ENCODE assay signal across 11 mouse cellular contexts in the genomic region with DNA sequence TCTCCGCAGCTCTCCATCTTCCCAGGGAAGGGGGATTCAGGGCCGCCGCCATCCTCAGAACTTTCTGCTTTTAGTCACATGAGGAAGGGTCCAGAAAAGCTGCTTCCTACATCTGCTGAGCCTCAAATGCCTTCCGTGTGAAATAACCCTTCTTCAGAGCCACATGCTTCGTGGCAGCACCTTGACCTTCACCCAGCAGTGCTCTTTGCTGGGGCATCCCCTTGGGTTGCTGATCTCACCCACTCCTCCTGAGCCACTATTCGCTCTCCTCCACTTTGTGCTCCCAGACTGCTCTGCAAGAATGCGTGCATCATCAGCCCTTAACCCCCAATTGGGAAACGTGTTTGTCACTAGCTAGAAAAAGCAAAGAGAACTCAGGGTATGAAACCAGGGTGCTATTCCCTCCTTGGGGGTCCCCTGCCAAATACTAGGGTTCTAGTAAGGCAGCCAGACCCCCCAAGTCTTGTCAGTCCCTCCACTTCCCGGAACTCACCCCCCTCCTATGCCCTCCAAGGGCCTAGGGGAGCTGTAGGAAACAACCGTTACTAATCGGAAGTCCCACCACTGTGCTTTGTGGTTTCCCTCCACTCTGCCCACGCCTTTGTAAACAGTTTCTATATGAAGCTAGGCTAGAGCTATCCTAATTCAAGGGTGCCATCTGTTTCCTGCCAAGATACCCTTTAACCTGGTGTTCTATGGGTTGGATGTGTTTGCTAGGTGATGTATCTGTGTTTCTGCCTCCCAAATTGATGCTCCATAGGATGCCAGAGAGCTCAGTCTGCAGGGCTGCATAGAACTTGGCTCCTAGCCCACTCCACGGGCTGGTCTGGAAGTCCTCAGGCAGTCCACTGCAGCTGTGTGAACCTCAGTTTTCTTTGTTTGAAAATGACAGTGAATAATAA.
DNase-seq lines count a peak whose midpoint lies in the region; ATAC-seq lines count a peak whose summit lies in the region.
"Had no signal": no experiment of that assay in that cellular context is flagged by ENCODE, and none has a peak within 500 bp of the region (broad histone marks: within the 10 kb centered on the region; RNA-seq: fewer than 3 reads in every experiment).

No protein-coding gene starts in this region.

- DNase-seq in liver: peak; percentile 5
- DNase-seq in liver, embryonic 11.5 days (ENCODE audit: low spot score): no peak
- peak; percentile 11 for DNase-seq in lung, postnatal 14 days
- peak; percentile 26 to 28 for DNase-seq in thymus, postnatal 10 days (ENCODE audit: low spot score in 2 of 2)
- DNase-seq in forebrain, embryonic 11.5 days (ENCODE audit: low spot score): no peak
- no peak for DNase-seq in heart, postnatal 10 days
- DNase-seq: gastrocnemius, postnatal 10 days; kidney, postnatal 14 days had no signal

- no peak overlapping the region for H3K4me3 ChIP-seq in liver, embryonic 11.5 days (ENCODE audit: low read depth, low read length)
- H3K4me3 ChIP-seq in forebrain, embryonic 11.5 days (ENCODE audit: low read depth, low read length): no peak overlapping the region
- H3K4me3 ChIP-seq: embryonic facial prominence, embryonic 13.5 days; liver, embryonic 15.5 days had no signal

- H3K36me3 ChIP-seq in liver, embryonic 11.5 days (ENCODE audit: control insufficient read depth, insufficient read depth, low read length): no peaks in the 10 kb centered on the region
- no peaks in the 10 kb centered on the region for H3K36me3 ChIP-seq in forebrain, embryonic 11.5 days (ENCODE audit: control insufficient read depth, insufficient read depth, low read length)
- H3K36me3 ChIP-seq: embryonic facial prominence, embryonic 13.5 days; liver, embryonic 15.5 days had no signal

- H3K4me2 ChIP-seq in liver, embryonic 11.5 days: no peak overlapping the region
- H3K4me2 ChIP-seq in forebrain, embryonic 11.5 days (ENCODE audit: low read depth, low read length, severe bottlenecking): no peak overlapping the region
- H3K4me2 ChIP-seq: embryonic facial prominence, embryonic 13.5 days; liver, embryonic 15.5 days had no signal

- no peaks in the 10 kb centered on the region for H3K27me3 ChIP-seq in liver, embryonic 11.5 days (replicated peaks; ENCODE audit: control insufficient read depth, insufficient read depth, low read length)
- H3K27me3 ChIP-seq in forebrain, embryonic 11.5 days (ENCODE audit: control insufficient read depth, insufficient read depth, low read length): no peaks in the 10 kb centered on the region
- H3K27me3 ChIP-seq: embryonic facial prominence, embryonic 13.5 days had no signal

- 58% methylated on average over 13 of the region's 13 CpGs for WGBS in liver, embryonic 11.5 days
- 86% methylated on average over 13 of the region's 13 CpGs for WGBS in forebrain, embryonic 11.5 days

- no peaks in the 10 kb centered on the region for H3K4me1 ChIP-seq in liver, embryonic 11.5 days (replicated peaks; ENCODE audit: control insufficient read depth, insufficient read depth, low read length)
- H3K4me1 ChIP-seq in forebrain, embryonic 11.5 days (replicated peaks; ENCODE audit: control insufficient read depth, insufficient read depth, low read length): no peaks in the 10 kb centered on the region
- H3K4me1 ChIP-seq: liver, embryonic 15.5 days had no signal

- ATAC-seq in liver, embryonic 11.5 days (replicated peaks; ENCODE audit: low FRiP score): no peak
- peak; percentile 96 for ATAC-seq in activated CD4-positive, CD25-positive, alpha-beta regulatory T cell, adult 4 months
- no peak for ATAC-seq in forebrain, embryonic 11.5 days (replicated peaks; ENCODE audit: low FRiP score)

- no peak overlapping the region for H3K9ac ChIP-seq in liver, embryonic 11.5 days (ENCODE audit: low read depth, low read length)
- no peak overlapping the region for H3K9ac ChIP-seq in forebrain, embryonic 11.5 days (ENCODE audit: low read length)
- H3K9ac ChIP-seq: embryonic facial prominence, embryonic 13.5 days; liver, embryonic 15.5 days had no signal

- no peak overlapping the region for H3K27ac ChIP-seq in liver, embryonic 11.5 days (ENCODE audit: low read depth, low read length)
- no peak overlapping the region for H3K27ac ChIP-seq in forebrain, embryonic 11.5 days (ENCODE audit: low read depth, low read length)
- H3K27ac ChIP-seq: embryonic facial prominence, embryonic 13.5 days; liver, embryonic 15.5 days had no signal

- no peaks in the 10 kb centered on the region for H3K9me3 ChIP-seq in liver, embryonic 11.5 days (ENCODE audit: control insufficient read depth, low read length)
- no peaks in the 10 kb centered on the region for H3K9me3 ChIP-seq in forebrain, embryonic 11.5 days (ENCODE audit: control insufficient read depth, low read length)
- H3K9me3 ChIP-seq: embryonic facial prominence, embryonic 13.5 days; liver, embryonic 15.5 days had no signal

- intact Hi-C loops in heart, postnatal 10 days (cut with DNase I): no loop called here

Comparison
In these comparisons a context has a peak if more than half of its experiments do, and no peak if none do; other contexts are left out.
1. DNase-seq: peak in liver (single experiment), lung, postnatal 14 days (single experiment) and thymus, postnatal 10 days (2 of 2); none in liver, embryonic 11.5 days (single experiment), forebrain, embryonic 11.5 days (single experiment) and heart, postnatal 10 days (0 of 2).